Mouse (Mus musculus): ENCODE measurements at regions not wholly inside any gene's neighbourhood (a gene's known extent, or its start where the extent isn't known, plus 50 kb on each side); places are given as distances from the start of the nearest gene placed in this dataset.
A peak's percentile ranks its signal among the peaks of the same experiment; 100 is the strongest.

DNA sequence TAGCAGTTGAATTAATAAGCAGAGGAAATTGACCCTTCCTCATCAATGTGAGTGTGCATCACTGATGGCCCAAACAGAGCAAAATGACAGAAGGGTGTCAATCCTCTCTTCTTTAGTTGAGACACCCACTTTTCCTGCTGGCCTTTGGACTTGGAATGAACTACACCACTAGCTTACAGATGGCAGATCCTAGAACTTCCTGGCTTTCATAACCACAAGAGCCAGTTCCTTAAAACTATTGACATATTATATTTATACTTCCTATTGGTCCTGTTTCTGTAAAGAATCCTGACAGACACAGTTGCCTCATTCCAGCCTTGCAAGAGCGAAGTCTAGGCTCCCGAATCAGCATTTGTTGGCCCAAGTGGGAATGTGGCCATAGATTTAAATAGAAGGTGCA is 185.4 kb upstream of the Eif4g2 start:
- Histone ChIP-seq H3K9ac (no peak overlapping the region), H3K9me3 (no peaks in the 10 kb centered on the region), H3K4me3 (no peak overlapping the region), H3K27ac (no peak overlapping the region), H3K4me2 (no peak overlapping the region), H3K27me3 (no peaks in the 10 kb centered on the region), H3K4me1 (no peaks in the 10 kb centered on the region), H3K36me3 (no peaks in the 10 kb centered on the region)
- WGBS, result 89% methylated on average over 2 of the region's 2 CpGs
- ATAC-seq (ENCODE audit: insufficient number of reproducible peaks, insufficient read depth, low FRiP score, low TSS enrichment, low read depth), result no peak

DNA sequence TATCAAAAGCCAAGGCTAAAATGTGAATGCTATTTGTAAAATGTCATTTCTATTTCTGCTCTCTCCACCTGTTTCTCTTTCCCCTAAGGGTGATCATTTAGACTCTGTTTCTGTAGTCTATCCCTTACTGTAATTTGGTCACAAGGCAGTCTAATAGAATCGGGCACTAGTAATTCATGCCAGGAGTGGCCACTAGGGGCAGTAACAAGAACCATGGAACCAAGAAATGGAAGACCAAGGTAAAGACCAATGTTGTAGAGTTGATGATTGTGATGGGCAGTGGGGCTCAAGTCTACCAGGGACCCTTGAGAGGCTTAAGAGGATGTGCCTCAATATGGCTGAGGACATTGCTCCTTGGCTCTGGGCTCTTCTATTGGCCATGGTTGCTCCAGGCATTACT is 180.5 kb upstream of the Eif4g2 start:
- H3K27me3 ChIP-seq, result no peaks in the 10 kb centered on the region
- no peak for ATAC-seq (ENCODE audit: insufficient number of reproducible peaks, insufficient read depth, low FRiP score, low TSS enrichment, low read depth)
- H3K27ac ChIP-seq, result no peak overlapping the region
- H3K4me1 ChIP-seq, result 0 out of 2 replicates have a peak, but pooled peaks cover 4% of the 10 kb centered on the region
- no peaks in the 10 kb centered on the region for H3K9me3 ChIP-seq
- 74% methylated on average over 1 of the region's 1 CpGs for WGBS
- H3K9ac ChIP-seq, result no peak overlapping the region
- H3K4me2 ChIP-seq, result no peak overlapping the region
- H3K4me3 ChIP-seq, result no peak overlapping the region
- H3K36me3 ChIP-seq, result no peaks in the 10 kb centered on the region

DNA sequence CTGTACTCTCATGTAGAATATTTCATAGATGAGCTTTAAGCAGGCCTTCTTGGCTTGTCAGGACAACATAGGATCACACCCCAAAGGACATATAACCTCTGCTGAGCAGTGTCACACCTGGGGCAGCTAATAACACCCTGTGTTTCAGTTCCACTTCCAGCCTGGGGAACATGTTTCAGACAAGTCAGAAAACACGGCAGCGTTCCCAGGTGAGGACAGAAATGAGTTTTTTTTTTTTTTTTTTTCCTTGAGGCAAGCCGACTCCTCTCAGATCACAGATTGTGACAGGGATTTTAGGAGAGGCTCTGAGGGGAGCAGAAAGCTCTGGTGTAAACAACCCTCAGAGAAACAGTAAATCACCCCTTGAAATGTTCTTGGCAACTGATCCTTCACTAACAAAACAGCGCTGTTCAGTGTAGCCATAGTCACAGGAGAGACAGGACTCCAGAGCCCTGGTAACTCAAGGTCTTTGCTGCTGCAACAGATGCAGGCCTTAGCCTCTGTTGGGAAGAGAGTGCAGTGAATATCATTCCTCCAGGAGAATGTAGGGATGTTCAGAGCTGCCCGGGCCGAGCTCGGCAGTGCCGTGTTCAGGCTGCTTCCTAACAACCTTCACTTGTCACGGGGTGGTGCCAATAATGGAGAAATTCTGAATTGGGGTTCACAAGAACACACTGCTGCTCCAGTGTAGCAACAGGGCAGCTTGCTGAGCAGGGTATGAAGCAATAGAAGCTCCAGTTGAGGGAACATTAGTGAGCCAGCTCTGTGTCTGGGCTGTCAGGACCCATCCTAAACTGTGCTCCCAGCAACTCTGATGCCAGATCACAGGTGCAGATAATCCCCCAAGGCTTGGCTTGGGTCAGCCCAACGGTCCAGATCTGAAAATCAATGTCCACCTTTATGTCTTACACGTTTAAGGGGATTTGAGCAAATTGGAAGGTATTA is 177.1 kb upstream of the Eif4g2 start:
- Histone ChIP-seq H3K9me3 (no peaks in the 10 kb centered on the region), H3K4me1 (0 out of 2 replicates have a peak, but pooled peaks cover 4% of the 10 kb centered on the region), H3K4me3 (no peak overlapping the region), H3K4me2 (no peak overlapping the region), H3K27me3 (no peaks in the 10 kb centered on the region), H3K9ac (no peak overlapping the region), H3K27ac (peak overlapping the region; percentile 28; the same call in 1 of the 2 replicates), H3K36me3 (no peaks in the 10 kb centered on the region)
- WGBS, result 63% methylated on average over 11 of the region's 11 CpGs
- no peak for ATAC-seq (ENCODE audit: insufficient number of reproducible peaks, insufficient read depth, low FRiP score, low TSS enrichment, low read depth)

DNA sequence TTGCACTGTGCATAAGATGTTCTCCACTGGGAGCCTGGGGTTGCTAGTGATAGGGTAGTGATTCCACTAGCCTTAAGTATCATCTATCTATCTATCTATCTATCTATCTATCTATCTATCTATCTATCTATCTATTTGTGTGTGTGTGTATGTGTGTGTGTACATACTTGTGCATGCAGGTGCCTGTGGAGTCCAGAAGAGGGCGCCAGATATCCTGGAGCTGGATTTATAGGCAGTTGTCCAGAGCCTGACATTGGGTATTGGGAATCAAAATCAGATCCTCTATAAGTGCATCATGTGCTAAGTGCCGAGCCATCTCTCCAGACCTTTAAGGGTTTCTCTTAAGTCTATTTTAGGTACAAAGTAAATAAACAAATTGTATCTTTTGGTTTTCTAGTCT is 175.0 kb upstream of the Eif4g2 start:
- Histone ChIP-seq H3K36me3 (no peaks in the 10 kb centered on the region), H3K27me3 (no peaks in the 10 kb centered on the region), H3K4me3 (no peak overlapping the region), H3K4me1 (0 out of 2 replicates have a peak, but pooled peaks cover 4% of the 10 kb centered on the region), H3K9ac (no peak overlapping the region), H3K4me2 (no peak overlapping the region), H3K9me3 (no peaks in the 10 kb centered on the region), H3K27ac (no peak overlapping the region)
- no peak for ATAC-seq (ENCODE audit: insufficient number of reproducible peaks, insufficient read depth, low FRiP score, low TSS enrichment, low read depth)
- WGBS, result 78% methylated on average over 2 of the region's 2 CpGs

DNA sequence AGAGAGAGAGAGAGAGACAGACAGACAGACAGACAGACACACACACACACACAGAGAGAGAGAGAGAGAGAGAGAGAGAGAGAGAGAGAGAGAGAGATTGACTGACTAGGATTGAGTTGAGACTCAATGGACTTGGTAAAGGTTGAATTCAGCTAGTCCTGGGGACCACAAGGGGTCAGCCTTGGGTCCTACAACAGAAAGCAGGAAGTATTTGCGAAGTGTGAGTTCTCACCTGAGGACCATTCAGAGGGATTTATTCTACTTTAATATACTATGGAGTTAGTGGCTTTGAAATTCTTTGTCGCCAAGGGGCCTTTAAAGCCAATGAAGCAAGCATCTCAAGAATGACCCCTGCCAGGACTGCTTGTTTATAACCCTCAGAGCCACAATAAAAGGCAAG is 173.4 kb upstream of the Eif4g2 start:
- H3K9ac ChIP-seq, result no peak overlapping the region
- no peak overlapping the region for H3K4me2 ChIP-seq
- H3K4me1 ChIP-seq, result 0 out of 2 replicates have a peak, but pooled peaks cover 4% of the 10 kb centered on the region
- no peak for ATAC-seq (ENCODE audit: insufficient number of reproducible peaks, insufficient read depth, low FRiP score, low TSS enrichment, low read depth)
- H3K36me3 ChIP-seq, result no peaks in the 10 kb centered on the region
- 82% methylated on average over 2 of the region's 2 CpGs for WGBS
- no peaks in the 10 kb centered on the region for H3K27me3 ChIP-seq
- no peaks in the 10 kb centered on the region for H3K9me3 ChIP-seq
- H3K4me3 ChIP-seq, result no peak overlapping the region
- no peak overlapping the region for H3K27ac ChIP-seq

DNA sequence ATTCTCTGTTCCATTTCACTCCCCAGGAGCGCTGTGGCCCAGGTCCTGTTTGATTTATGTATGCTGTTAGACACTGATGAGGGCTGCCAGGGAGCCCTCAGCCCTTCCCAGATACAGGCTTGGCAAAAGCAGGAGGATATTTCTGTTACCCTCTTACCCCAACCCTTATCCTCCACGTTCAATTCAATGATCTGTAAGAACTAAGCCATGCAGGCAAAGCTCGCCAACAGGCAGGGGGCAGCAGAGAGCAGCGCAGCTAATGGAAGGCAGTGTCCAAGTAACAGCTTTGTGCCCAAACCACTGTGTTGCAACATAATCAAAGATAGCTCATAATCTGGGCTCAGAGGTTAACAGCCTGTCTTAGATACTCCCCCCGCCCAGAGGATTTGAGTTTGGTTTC is 166.8 kb upstream of the Eif4g2 start:
- Histone ChIP-seq H3K9ac (no peak overlapping the region), H3K4me1 (no peaks in the 10 kb centered on the region), H3K36me3 (no peaks in the 10 kb centered on the region), H3K4me3 (no peak overlapping the region), H3K27ac (no peak overlapping the region), H3K27me3 (no peaks in the 10 kb centered on the region), H3K4me2 (no peak overlapping the region), H3K9me3 (no peaks in the 10 kb centered on the region)
- ATAC-seq (ENCODE audit: insufficient number of reproducible peaks, insufficient read depth, low FRiP score, low TSS enrichment, low read depth), result no peak
- 41% methylated on average over 5 of the region's 5 CpGs for WGBS

DNA sequence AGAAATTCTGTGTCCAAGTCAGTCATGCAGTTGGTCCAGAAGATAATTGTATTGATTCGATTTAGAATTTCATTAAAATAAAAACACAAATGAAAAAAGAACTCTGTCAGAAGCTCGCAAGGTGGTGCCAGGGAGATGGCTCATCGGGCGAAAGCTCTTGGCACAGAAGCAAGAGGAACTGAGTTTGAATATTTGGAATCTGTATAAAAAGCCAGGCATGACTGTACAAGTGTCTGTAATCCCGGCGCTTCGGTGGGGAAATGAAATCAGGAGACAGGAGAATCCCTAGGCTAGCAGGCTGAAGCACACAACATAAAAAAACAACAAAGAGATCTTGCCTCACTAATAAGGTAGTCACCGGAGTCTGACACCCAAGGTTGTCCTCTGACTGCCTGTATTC is 162.7 kb upstream of the Eif4g2 start:
- Histone ChIP-seq H3K4me2 (no peak overlapping the region), H3K9me3 (no peaks in the 10 kb centered on the region), H3K36me3 (no peaks in the 10 kb centered on the region), H3K4me1 (no peaks in the 10 kb centered on the region), H3K27ac (no peak overlapping the region), H3K9ac (no peak overlapping the region), H3K4me3 (no peak overlapping the region), H3K27me3 (no peaks in the 10 kb centered on the region)
- no peak for ATAC-seq (ENCODE audit: insufficient number of reproducible peaks, insufficient read depth, low FRiP score, low TSS enrichment, low read depth)
- WGBS, result 82% methylated on average over 8 of the region's 8 CpGs

DNA sequence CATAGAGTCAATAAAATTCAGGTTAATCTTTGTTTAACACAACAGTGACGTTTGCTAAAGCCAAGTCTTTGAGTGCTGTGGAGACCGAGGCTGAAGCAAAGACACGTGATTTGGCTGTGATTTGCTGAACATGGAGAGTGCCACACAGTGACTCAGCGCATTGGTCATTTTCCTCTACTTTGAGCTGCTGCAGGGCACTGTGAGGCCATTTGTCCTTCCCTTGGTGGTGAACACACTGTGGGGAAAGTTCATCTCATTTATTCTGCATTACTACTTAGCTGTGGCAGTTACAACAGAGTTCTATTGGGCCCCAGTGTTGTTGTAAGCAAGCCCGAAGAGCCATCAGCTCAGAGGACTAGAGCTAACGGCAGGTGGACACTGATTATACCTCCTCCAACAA is 162.2 kb upstream of the Eif4g2 start:
- no peaks in the 10 kb centered on the region for H3K9me3 ChIP-seq
- 80% methylated on average over 6 of the region's 6 CpGs for WGBS
- no peak overlapping the region for H3K4me2 ChIP-seq
- no peak overlapping the region for H3K9ac ChIP-seq
- H3K4me1 ChIP-seq, result no peaks in the 10 kb centered on the region
- H3K27ac ChIP-seq, result no peak overlapping the region
- no peak overlapping the region for H3K4me3 ChIP-seq
- ATAC-seq (ENCODE audit: insufficient number of reproducible peaks, insufficient read depth, low FRiP score, low TSS enrichment, low read depth), result no peak
- H3K36me3 ChIP-seq, result no peaks in the 10 kb centered on the region
- H3K27me3 ChIP-seq, result no peaks in the 10 kb centered on the region

DNA sequence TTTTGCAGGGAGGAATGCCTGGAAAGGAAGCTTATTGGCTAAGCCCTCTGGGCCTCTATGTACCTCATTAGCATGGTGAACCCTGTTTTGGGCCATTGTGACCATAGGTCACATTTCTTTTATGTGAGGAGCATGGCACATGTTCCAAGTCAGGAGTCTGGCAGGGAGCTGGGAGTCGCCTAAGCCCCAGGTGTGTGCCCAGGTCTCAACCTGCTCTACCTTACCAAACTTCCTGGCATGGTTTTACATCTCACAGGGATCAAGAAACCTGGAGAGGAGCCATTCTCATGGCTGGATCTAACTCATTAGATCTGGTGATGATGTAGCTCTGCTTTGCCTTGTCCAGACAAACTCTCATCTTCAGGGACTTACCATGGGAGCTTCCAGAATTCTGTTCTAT is 161.0 kb upstream of the Eif4g2 start:
- H3K4me3 ChIP-seq, result no peak overlapping the region
- H3K4me1 ChIP-seq, result no peaks in the 10 kb centered on the region
- ATAC-seq (ENCODE audit: insufficient number of reproducible peaks, insufficient read depth, low FRiP score, low TSS enrichment, low read depth), result no peak
- H3K36me3 ChIP-seq, result no peaks in the 10 kb centered on the region
- H3K27ac ChIP-seq, result no peak overlapping the region
- H3K4me2 ChIP-seq, result no peak overlapping the region
- H3K9ac ChIP-seq, result no peak overlapping the region
- no peaks in the 10 kb centered on the region for H3K9me3 ChIP-seq
- 53% methylated on average over 1 of the region's 1 CpGs for WGBS
- H3K27me3 ChIP-seq, result no peaks in the 10 kb centered on the region

DNA sequence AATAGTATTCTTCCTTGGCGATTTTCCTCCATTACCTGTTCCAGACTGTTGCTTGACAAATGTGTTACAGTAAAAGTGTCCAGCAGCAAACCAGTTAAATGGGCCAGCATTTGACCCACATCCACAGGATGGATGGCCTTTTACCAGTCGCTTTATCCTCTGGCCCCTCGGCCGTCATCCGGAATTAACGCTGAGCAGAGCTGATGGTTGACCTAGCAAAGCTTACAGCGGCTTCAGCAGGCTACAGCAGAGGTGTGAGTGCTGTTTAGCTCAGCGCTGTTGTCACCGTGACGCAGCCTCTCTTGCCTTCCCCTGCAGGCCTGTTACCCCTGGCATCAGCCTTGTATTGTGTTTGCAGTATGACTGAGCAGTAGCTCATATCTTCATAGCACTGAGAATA is 159.8 kb upstream of the Eif4g2 start:
- no peak for ATAC-seq (ENCODE audit: insufficient number of reproducible peaks, insufficient read depth, low FRiP score, low TSS enrichment, low read depth)
- whole genome bisulfite sequencing, result 74% methylated on average over 10 of the region's 10 CpGs
- Histone ChIP-seq H3K4me2 (no peak overlapping the region), H3K27ac (no peak overlapping the region), H3K4me3 (no peak overlapping the region), H3K27me3 (no peaks in the 10 kb centered on the region), H3K36me3 (no peaks in the 10 kb centered on the region), H3K4me1 (no peaks in the 10 kb centered on the region), H3K9me3 (no peaks in the 10 kb centered on the region), H3K9ac (no peak overlapping the region)

DNA sequence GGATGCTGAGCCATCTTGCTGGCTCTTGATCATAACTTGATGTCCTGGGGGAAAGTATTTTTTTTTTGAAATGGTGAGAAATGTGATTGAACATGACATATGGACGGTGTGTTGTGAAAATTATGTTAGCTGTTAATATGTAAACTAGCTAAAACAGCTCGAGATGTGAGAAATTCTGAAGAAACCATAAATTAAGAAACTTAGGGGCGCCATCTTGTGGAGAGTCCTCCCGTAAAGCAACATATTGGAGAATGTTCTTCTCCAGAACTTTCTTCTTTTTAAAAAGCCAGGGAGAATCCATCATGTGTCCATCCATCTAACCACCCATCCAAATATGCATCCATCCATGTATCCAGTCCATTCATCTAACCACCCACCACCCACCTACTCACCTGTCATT is 158.7 kb upstream of the Eif4g2 start:
- Histone ChIP-seq H3K9me3 (0 out of 2 replicates have a peak, but pooled peaks cover 2% of the 10 kb centered on the region), H3K4me1 (no peaks in the 10 kb centered on the region), H3K27me3 (no peaks in the 10 kb centered on the region), H3K9ac (no peak overlapping the region), H3K4me2 (no peak overlapping the region), H3K36me3 (no peaks in the 10 kb centered on the region), H3K4me3 (no peak overlapping the region), H3K27ac (no peak overlapping the region)
- 47% methylated on average over 4 of the region's 4 CpGs for WGBS
- no peak for ATAC-seq (ENCODE audit: insufficient number of reproducible peaks, insufficient read depth, low FRiP score, low TSS enrichment, low read depth)

DNA sequence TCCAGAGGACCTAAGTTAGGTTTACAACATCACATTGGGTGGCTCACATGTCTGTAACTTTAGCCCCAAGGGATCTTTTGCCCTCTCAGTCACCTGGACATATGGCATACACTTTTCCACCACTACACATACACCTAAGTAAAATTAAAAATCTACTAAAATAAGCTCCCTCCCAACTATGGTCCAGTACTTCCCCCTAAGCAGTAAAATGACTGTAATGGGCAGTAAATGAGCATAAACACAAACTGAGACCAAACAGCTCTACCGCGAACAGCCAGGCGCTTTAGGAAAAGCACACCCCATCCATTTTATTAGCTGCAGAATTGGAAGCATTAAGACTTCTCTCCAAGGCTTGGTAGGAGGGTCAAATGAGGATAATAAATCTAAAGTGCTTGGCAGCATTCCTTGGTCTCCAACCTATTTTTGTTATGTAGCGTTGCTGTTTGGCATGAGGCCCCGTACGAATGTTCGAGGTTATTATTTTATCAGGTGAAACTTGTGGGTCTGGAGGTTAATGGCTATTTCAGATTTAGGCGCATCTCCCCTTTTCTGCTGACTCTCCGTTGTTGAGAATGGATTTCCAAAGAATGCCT is 157.5 kb upstream of the Eif4g2 start:
- H3K27me3 ChIP-seq, result no peaks in the 10 kb centered on the region
- 86% methylated on average over 9 of the region's 9 CpGs for whole genome bisulfite sequencing
- H3K27ac ChIP-seq, result no peak overlapping the region
- no peaks in the 10 kb centered on the region for H3K4me1 ChIP-seq
- no peak overlapping the region for H3K4me2 ChIP-seq
- H3K9me3 ChIP-seq, result 0 out of 2 replicates have a peak, but pooled peaks cover 5% of the 10 kb centered on the region
- no peak overlapping the region for H3K4me3 ChIP-seq
- H3K36me3 ChIP-seq, result no peaks in the 10 kb centered on the region
- no peak overlapping the region for H3K9ac ChIP-seq
- no peak for ATAC-seq (ENCODE audit: insufficient number of reproducible peaks, insufficient read depth, low FRiP score, low TSS enrichment, low read depth)

All from embryonic facial prominence, embryonic 13.5 days (tissue).